Mouse (Mus musculus) cerebellum, postnatal 25 days (tissue): ENCODE results near the gene Ddx3x.
A peak's percentile ranks its signal among the peaks of the same experiment; 100 is the strongest.
"Not testable (repeated sequence)": the region's sequence is repeated elsewhere in the genome, so short reads cannot be mapped to it uniquely, and the experiment has no call there.

ENCODE experiments used
- DNase-seq, 2 experiments: peaks; one replicate each; pipeline ENCODE4 v3.0.0; 2021; ENCODE audit warnings: mixed read lengths in 2 of 2

Ddx3x gene

DNA sequence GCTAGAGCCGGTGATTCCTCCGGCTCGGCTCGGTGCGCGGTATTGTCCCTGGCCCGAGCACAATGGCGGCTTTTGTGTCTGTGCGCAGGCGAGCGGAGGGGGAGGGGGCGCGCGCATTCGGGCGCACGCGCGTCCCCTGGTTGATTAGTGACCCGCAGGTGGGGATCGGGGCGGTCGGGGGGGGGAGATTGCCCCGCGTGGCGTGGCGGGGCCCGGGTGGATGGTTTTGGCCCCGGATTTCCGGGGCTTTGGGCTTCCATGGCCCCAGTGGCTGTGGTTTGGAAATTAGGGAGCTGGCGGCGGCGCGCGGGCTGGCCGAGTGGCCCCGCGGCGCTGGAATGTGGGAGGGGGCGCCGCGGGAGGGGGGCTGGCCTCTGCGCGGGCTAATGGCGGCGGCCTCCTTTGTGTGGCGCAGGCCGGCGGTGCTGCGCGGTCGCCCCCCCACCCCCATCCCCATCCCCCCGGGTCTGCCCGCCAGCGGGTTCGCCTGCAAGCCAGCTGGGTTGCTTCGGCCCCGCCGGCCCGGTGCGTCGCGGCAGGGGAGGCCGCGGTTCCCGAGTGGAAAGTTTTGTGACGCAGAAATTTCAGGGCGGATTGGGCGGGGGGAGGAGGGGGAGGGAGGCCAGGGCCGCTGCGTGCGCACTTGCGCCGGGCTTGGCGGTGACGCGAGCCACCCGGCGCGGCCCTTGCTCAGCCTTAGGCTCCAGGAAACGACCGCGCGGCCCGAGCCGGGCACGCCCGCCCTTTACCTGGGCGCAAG lies 739 bp downstream of the Ddx3x start:
- DNase-seq: peak; percentile 82 to 88

GRCm38 (mm10) chrX:13282089-13282850 lies 1.5 kb downstream of the Ddx3x start:
- DNase-seq: no peak

- DNase-seq: no peak
Measured at GRCm38 (mm10) chrX:13285772-13286171, 5.0 kb downstream of the Ddx3x start.

GRCm38 (mm10) chrX:13294505-13295228 lies 13.9 kb downstream of the Ddx3x start:
- no peak for DNase-seq

- no peak for DNase-seq
Measured at GRCm38 (mm10) chrX:13295229-13295571, 14.4 kb downstream of the Ddx3x start.

DNA sequence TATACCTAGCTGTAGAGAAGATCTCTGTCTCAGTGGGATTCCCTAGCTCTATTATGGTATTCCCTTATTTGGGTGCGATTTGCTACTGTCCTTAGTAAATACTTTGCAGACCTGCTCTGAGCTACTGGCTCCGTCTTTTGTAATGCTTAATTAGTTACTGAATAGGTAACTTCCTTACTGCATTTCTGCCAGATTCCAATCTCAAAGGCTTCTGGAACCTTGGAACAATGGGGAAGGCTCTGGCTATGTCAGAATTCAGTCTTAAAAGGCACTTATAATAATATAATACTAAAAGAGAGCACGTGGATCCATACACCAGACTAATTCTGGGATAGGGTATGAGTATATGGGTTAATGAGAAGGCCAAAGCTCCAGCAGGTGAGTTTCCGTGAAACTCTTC lies 15.5 kb downstream of the Ddx3x start:
- not testable (repeated sequence) for DNase-seq

DNA sequence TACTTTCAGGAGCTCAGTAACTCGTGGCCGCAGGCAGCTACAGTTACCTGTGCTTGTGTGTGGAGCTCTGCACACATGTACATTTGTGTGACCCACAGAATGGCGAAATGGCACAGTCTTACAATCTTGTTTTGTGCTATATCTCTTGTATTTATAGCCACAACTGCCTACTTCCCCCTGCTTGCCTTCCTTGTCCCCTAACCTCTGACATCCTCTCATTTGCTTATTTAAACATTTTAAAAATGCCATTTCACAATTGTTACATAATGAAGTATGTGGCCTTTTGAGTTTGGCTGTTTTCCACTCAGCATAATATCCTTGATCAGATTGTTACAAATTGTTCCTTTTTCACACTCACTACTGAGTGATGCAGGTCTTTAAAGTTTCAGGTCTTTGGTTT lies 25.4 kb downstream of the Ddx3x start:
- DNase-seq: no peak

GRCm38 (mm10) chrX:13311396-13311795 lies 30.6 kb downstream of the Ddx3x start:
- no peak for DNase-seq

DNA sequence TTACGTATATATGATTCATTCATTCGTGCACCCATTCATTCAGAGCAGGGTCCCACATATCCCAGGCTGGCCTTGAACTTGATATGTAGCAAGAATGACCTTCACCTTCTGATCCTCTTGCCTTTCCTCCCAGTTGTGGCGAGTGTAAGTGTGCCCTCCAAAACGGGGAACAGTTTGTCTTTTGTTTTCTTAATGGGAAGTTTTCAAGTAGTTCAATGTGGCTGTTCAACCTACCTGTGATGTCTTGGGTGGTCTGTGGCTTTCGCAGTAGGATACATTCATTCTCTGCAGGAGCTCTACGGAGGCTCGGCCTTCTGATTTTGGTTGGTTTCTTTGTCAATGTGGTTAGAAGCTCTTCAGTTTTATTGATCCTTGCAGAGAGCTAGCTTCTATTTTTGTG lies 48.8 kb downstream of the Ddx3x start:
- no peak for DNase-seq
